Mouse (Mus musculus) CD4-positive helper T cell, adult 2 months (primary cell): ENCODE data around the gene Serhl.
"Not testable (repeated sequence)": the region's sequence is repeated elsewhere in the genome, so short reads cannot be mapped to it uniquely, and the experiment has no call there.

Experiments used
- DNase-seq: peaks from one replicate; pipeline ENCODE4 v3.0.0-alpha.2; 2012; ENCODE audit warnings: low read depth, missing footprints, low spot score

Serhl gene

DNA sequence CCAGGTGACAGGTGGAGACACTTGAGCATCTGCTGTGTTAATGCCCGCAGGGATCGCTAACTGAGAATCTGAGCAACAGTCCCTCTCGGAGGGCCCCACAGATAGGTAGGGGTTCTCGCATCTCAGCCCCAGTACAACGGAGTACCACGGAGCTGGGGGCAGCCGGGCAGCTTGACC, at the start of gene Serhl:
Gene Serhl, plus strand, starts transcription at position 78 of the 177 bp plus-strand sequence.
- no peak for DNase-seq

DNA sequence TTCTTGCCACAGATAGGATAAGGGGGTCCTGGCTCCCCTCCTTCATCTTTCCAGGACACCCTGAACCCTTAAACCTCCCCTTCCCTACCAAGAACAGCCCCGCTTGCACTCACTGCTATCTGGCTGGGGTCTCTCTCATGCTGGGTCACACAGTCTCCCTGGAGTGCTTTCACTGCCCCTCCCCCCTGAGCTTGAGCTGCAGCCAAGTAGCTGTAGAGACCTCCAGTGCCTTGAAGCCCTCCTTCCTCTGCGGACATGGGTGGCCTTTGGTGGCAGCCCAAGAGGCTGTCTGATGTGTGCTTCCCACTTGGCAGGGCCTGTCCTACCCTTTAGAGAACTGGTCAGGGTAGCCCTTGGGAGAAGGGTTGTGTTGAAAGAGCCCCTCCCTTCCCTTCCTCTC, 49.1 kb upstream of the Serhl start:
- no peak for DNase-seq

DNA sequence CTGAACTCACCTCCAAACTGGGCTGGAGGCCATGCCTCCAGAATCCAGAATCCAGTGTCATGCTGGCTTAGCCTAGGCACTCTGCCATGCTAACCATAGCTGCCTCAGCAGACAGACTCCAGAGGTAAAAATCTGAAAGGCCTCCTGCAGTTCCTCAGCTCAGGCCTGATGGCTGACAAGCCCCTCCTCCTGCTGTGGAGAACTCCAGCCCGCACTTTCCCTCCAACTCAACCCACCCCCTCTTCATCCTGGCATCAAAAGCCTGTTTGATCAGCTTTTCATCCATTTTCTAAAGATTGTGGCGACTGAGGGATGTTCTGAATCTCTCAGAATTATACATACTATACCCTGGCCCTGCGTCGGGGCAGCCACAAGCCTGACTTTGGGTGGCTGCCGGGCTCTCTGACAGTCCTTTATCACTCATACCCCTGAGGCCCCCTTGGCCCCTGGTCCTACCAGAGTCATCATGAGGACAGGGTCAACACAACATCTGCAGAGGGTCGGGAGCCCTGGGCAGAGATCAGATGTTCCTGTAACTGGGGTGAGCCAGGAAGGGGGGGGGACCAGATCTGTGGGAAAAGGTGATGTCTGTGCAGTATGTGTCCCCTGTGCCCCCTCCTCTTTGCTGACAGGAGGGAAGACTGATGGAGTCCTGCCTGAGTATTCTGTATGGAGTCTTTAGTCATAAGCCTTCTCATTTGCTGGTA, 46.5 kb upstream of the Serhl start:
- DNase-seq = peak; percentile 65

DNA sequence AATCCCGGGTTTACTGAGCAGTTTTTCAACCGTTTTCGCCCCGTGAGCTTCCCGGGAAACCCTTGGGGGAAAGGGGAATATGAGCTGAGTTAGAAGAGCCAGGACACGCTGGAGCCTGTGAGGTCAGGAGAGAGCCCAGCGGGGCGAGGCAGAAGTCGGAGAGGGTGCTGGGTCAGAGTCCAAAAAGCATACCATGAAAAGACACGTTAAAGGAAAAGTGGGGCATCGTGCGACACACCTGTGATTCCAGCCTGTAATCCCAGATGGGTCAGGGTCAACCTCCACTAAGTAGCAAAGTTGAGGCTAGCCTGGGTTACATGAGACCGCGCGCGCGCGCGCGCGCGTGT, 46.0 kb upstream of the Serhl start:
- DNase-seq = no peak

DNA sequence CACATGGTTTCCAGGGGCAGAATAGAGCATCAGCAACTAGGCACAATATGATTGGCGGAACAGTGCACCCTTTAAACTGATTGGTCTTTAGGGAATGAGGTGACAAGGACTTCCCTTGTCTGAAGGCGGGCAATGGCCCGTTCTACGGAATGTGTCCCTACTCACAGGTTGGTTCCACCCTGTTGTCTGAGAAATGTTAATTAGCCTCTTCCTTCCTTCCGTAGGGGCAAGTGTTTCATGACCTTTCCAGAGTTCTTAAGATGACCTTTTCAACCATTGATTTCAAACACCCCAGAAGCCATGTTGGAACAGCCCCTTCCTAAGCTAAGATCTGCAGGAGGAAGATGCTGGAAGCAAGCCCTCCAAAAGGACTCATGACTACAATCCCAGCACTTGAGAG, 43.7 kb upstream of the Serhl start:
- not testable (repeated sequence) for DNase-seq

DNA sequence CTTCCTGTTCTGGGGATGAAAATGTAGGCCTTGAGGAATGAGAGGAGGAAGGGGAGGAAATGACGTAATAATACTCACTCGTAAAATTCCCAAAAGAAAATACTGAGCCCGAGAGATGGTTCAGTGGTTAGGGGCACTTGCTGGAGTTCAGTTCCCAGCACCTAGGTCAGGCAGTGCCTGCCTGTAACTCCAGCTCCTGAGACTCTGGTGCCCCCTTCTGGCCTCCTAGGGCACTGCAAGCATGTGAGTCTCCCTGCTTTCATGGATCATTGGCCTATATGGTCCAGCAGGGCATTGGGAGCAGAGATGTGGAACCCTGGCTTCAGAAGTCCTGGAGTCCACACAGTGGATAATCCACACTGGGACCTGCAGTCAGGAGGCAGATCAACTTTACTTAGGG, 43.0 kb upstream of the Serhl start:
- DNase-seq = no peak

DNA sequence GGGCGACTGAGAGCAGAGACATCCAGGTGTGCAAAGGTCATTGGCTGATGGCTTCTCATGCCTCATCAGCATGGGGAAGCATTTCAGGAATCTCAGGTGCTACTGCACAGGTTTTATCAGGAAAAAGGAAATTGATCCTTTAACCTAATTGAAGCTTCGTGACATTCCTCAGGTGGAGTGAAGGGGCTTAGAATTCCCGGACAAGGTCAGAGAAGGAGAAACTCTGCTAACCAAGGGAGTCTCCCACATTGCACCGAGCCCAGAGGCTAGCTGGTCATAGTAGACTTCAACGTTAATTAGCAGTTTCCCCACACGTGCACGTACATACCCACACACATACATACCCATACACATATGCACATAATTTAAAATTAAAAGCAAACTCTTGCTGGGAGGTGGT, 42.6 kb upstream of the Serhl start:
- DNase-seq = no peak

DNA sequence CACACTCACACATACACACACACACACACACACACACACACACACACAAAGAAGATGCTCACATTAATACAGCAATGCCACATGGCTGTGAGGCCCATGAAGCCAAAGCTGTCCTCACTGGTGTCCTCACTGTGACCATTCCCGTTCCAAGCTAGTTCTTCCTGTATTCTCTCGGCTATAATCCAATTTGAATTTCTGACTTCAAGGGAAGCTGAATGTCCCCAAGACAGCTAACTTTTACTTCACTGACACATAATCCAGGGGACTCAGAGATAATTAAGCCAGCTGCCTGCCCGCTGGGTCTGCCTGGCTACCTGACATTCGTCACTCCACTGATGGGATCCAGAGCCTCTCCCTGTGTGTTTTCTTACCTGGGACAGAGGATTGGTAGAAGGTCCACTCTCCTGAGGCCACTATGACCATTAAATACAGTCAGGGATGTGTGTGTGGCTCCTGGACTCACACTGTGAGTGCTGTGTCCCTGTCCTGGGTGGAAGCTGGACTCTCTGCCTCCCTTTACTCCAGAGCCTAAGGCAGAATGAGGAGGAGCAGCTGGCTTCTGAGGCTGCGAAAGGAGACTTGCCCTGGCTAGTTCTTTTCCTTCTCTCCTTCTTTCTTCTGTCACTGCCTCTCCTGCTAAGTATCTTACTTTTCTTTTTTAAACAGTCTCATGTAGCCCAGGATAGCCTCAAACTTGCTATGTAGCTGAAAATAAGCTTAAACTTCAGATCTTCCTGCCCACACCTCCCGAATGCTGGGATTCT, 36.8 kb upstream of the Serhl start:
- no peak for DNase-seq

DNA sequence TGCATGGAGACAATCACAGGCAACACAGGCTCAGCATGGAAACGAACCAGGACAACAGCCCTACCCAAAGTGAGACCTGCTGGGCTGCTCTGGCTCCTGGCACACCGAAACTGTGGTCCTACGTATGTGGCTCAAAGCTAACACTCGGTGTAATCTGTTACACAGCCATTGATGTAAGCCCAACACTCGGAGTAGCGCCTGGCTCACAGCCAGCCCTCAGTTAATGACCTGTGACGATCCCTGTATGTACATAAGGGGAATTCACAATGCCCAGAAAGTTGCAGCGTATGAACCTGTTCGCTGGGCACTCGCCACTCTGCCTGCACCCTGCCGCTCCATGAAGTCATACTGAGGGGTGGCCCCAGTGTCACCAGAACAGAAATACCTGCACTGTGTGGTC, 36.0 kb upstream of the Serhl start:
- DNase-seq = no peak

DNA sequence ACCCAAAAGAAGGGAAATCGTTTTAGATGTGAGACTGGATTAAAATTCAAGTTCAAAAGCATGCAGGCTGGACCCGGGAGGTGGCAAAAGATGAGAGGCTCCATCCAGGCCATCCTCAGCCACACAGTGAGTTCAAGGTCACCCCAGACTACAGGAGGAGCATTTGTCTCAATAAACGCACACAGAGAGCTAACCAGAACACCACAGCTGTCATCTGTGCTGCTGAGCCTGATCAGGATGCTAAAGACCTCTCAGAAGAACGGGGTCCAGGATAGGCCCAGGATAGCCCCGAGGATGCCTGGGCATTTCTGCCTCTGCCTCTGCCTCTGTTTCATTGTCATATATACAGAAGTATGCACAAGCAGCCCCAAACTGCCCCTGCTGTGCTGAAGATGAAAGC, 33.7 kb upstream of the Serhl start:
- DNase-seq = no peak

DNA sequence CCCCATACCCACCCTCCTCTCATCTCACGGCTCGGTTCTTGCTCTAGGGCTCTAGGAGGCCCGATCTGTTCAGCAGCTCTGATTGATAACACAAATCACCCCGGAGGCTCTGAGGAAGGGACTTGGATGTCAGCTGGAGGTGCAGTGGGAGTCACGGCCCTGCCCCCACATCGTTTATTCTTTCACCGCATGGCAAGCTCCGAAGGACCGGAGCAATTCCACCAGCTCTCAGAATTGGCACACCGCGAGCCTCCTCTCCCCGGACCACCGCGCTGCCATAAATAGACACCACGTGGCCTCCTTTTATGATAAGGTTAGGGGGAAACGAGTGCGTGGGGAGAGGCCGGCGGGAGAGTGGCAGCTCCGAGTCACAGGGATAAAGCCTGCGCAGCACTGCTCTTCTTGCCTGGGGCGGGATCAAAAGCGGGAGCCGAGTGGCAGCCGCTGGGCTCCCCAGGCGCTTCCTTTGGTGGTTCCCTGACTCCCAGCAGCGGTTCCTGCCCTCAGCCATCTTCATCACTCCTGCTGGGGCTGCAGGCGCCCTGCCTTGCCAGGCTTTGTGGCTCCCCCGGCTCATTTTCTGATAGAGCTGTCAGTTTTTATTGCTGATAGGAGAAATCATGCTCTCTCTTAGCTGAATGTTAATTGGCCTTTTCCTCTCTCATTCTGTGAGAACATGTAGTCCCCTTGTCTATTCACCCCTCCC, 32.8 kb upstream of the Serhl start:
- DNase-seq = no peak

DNA sequence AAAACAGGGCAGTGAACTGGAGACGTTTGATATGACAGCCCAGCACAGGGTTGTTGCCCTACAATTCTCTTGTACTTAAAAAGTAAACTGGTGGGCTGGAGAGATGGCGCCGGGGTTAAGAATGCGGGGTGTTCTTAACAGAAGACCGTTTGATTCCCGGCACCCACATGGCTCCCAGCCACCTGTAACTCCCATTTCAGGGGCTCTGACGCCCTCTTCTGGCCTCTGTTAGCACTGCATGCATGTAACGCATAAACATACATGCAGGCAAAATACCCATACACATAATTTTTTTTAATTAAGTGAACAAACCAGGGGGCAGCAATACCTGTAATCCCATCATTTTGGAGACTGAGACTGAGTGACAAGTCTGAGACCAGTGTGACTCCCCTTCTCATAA, 31.8 kb upstream of the Serhl start:
- no peak for DNase-seq

DNA sequence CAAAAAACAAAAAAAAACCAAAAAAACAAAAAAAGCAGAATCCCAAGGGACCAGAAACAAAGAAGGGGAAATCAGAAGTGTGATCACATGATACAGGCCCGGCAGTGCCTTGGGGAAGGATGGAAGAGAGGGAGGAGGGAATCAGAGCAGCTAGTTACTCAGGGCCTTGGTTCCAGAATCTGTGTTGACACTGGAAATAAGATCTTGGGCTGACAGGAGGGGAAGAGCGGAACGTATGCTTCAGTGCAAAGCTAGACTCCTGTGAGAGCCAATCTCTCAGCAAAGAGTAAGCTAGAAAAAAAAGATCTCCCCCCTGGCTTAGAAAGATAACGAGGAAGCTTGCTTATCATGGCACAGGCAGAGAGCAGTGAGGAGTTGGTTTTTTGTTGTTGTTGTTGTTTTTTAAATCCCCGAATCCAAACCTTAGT, 30.1 kb upstream of the Serhl start:
- no peak for DNase-seq

DNA sequence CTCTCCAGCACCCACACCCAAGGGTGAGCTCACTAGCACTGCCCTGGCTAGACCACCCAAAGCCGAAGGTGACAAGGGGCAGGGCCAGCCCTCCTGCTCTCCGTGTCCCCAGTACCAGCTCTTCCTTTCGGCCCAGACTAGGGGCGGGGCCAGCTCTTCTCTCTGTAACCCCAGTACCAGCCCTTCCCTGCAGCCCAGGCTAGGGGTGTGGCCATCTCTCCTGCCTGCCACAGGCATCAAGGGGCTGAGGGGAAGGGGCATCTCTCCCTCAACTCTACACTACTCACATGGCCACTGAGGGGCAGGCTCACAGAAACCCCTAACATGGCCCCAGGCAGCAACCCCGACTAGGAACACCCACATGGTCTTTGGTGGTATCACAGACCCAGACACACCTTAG, 27.6 kb upstream of the Serhl start:
- no peak for DNase-seq

DNA sequence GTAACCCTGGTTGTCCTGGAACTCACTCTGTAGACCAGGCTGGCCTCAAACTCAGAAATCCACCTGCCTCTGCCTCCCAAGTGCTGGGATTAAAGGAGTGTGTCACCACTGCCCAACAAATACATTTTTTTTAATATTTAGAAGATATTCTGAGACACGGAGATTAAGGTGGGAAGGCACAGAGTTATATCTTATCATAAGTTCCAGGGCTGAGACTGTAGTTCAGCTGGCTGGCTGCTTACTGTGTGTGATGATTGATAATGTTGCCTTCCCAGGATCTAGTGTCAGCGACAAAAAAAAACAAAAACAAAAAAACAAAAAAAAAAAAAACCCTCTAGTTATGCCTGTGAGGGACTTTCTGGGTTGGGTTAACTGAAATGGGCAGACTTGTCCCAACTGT, 26.7 kb upstream of the Serhl start:
- DNase-seq = not testable (repeated sequence)

DNA sequence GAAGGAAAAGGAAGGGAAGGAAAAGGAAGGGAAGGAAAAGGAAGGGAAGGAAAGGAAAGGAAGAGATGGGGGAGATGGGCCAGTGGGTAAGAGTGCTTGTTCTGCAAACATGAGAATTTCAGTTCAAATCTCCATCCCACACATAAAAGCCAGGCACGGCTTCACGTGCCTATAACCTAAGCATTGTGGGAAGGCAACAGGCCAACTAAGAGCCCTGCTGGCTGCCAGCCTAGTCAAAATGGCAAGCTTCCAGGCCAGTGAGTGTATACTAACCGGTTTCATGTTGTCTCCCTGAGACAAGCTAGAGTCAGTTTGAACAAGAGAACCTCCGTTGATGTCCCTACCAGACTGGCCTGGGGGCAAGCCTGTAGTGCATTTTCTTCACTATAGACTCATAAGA, 23.8 kb upstream of the Serhl start:
- no peak for DNase-seq

DNA sequence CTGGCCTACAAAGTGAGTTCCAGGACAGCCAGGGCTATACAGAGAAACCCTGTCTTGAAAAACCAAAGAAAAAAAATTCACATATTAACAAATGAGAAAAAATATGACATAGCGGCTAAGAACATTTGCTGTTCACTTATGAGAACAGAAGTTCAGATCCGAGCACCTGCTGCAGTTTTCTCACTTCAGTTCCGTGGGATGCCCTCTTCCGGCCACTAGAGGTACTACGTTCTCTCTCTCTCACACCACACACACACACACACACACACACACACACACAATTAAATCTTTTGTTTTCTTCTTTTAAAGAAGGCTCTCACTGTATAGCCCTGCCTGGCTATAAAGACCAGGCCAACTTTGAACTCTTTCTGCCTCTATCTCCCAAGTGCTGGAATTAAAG, 21.0 kb upstream of the Serhl start:
- no peak for DNase-seq

DNA sequence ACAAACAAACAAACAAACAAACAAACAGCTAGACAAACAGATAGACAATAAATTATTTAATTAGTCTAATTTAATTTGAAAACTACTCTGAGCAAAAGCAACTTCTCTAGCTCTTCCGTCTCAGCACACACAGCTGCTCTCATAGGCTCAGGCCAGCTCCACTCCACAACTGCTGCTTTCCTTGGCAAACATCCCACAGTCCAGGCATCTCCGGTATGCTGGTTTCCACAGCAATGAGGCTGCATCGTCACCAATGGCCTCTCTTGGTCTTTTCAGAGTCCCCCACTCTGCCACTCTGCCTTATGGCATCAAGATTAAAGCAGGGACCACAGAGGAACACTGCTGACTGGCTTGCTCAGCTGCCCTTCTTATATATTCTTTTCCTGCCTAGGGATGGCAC, 18.4 kb upstream of the Serhl start:
- DNase-seq = no peak

DNA sequence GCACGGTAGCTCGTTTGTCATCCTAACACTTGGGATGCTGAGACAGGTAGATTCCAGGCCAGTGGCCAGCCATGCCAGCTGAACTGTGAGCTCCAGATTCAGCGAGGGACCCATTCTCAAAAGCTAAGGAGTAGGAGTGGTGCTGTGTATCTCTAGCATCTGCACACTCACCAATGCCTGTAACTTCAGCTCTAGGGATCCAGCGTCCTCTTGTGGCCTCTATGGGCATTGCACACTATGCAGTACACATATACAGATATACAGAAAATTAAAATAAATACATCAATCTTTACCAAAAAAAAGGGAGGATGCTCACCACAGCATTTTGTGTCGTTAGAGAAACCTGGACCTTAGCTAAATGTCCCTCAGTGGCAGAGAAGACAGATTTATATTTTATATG, 17.6 kb upstream of the Serhl start:
- no peak for DNase-seq

DNA sequence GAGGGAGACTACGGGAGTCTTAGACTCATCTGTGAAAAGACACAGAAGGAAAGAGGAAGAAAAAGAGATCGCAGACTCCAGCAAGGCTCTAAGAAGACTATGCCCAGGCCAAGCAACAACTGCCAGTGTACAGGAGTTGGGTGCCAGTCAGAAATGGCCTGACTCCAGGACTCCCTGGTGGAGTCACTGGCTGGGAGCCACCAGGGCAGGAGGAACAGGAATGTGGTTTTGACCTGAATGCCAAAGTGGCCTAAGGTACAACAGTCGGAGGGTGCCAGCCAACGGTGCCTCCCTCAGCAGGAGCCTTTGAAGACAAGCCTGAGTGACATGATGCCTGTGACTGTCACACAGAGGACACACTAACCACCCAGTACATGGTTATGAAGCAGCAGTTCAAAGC, 15.1 kb upstream of the Serhl start:
- no peak for DNase-seq

DNA sequence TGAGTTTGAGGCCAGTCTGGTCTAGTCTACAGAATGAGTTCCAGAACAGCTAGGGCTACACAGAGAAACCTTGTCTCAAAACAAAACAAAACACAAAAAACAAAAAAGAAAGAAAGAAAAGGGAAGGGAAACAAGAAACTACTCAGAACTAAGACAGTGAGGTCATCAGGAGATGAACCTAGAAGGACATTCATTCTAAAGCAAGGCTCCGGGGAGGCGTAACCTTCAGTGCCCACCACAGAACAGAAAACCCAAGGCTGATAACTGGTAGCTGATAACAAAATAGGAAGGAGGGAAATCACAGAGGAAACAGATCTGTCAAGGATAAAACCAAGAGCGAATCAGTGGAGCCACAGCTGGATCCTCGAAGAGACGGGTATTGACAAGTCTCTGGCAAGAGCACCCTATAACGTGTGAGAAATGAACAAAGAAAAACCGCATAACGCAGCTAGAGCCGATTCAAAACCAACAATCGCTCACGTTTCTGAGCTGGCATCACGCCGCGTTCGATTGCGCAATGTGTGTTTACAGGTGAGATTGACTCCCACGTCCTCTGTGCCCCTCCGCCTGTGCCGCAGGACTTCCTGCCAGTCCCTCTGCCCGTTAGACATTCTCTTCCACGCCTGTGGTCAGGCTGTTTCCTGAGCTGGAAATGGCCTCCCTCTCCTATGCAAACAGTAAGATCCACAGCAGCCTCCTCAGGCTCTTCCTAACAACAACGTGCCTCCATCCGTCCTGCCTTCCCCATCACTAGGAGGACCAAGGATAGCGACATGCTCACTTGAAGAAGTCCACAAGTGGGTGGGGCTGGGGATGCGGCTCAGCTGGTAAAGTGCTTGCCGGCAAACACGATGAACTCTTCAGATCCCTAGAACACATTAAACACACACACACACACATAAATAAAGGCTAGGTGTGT, 13.4 kb upstream of the Serhl start:
- DNase-seq = peak; percentile 78

DNA sequence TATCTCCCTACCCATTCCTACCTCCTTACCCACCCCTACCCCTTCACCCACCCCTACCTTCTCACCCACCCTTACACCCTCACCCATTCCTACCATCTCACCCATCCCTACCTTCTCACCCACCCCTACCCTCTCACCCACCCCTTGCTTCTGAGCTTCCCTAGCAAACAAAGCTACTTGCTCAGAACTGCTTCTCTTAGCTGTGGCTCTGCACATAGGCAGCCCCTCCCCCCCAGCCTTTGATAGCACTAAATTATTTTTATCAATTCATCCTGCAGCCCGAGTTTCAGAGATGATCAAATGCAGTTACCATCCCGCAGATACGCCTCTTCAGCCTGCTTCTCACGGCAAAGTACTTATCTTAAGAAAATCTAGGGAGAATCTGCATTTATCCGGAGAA, 5.8 kb upstream of the Serhl start:
- no peak for DNase-seq
